Mouse (Mus musculus) small intestine, adult 2 months (tissue): ENCODE data around the gene Pla2g6.

Experiments used
- CTCF ChIP-seq: fragments of 200-500 bp; IDR thresholded peaks from 2 replicates; pipeline ENCODE4 v1.5.1; 2012; ENCODE audit warnings: low read depth, mild to moderate bottlenecking, control low read depth, inconsistent platforms, low read length, moderate library complexity, mixed read lengths; ENCODE audit not compliant: insufficient replicate concordance, insufficient read length; ENCODE audit errors: extremely low read depth
- POLR2A ChIP-seq: fragments of 200-500 bp; IDR thresholded peaks from 2 replicates; pipeline ENCODE4 v1.6.1; 2012; ENCODE audit warnings: low read depth, mild to moderate bottlenecking, control low read depth, inconsistent platforms, low read length, moderate library complexity

- TF ChIP-seq POLR2A (no peak), CTCF (no peak)
These were observed 65.3 kb downstream of the Pla2g6 start for GRCm38 (mm10) chr15:79262786-79263309.
